Mouse (Mus musculus) neutrophil, adult 83 days (primary cell): ENCODE data around the gene Tas2r109. TPM values are rescaled to one million over a fixed set of nuclear protein-coding genes. Genes with fewer than 3 reads are reported as not detected.

ENCODE experiments used
- total RNA-seq, 2 experiments: library from RNA; stranded (reverse); gene quantifications; one replicate each; pipeline ENCODE4 v1.2.4; 2023

Tas2r109 gene
- total RNA-seq, result not detected

GRCm38 (mm10) chr6:132980865-132981264 lies at the start of gene Tas2r109:
Gene Tas2r109 (minus strand): TSS chr6:132980965.

GRCm38 (mm10) chr6:132957819-132958218 lies 22.9 kb downstream of the Tas2r109 start, which contains the start of gene Tas2r131:
Gene Tas2r131 (minus strand): TSS chr6:132957919.

GRCm38 (mm10) chr6:132950802-132951201 lies 30.0 kb downstream of the Tas2r109 start, which contains the start of gene Tas2r129:
Gene Tas2r129 (plus strand): TSS chr6:132951102.

Other genes starting within 250 kb of the Tas2r109 start
- gene Tas2r115, start 242.9 kb downstream of the Tas2r109 start, total RNA-seq, result not detected
- gene Tas2r124, start 226.2 kb downstream of the Tas2r109 start, total RNA-seq, result not detected
- not detected for gene Tas2r102, start 218.8 kb downstream of the Tas2r109 start, total RNA-seq
- gene Tas2r136, start 202.8 kb downstream of the Tas2r109 start, total RNA-seq, result not detected
- gene Tas2r117, start 178.1 kb downstream of the Tas2r109 start, total RNA-seq, result not detected
- gene Tas2r123, start 133.8 kb downstream of the Tas2r109 start, total RNA-seq, result not detected
- gene Tas2r116, start 125.5 kb downstream of the Tas2r109 start, total RNA-seq, result not detected
- gene Tas2r110, start 113.0 kb downstream of the Tas2r109 start, total RNA-seq, result not detected
- not detected for gene Tas2r113, start 88.0 kb downstream of the Tas2r109 start, total RNA-seq
- gene Tas2r125, start 71.3 kb downstream of the Tas2r109 start, total RNA-seq, result not detected
- gene Tas2r129, start 29.9 kb downstream of the Tas2r109 start, total RNA-seq, result not detected
- gene Tas2r131, start 23.0 kb downstream of the Tas2r109 start, total RNA-seq, result not detected
- gene Tas2r103, start 56.1 kb upstream of the Tas2r109 start, total RNA-seq, result not detected
- gene Tas2r140, start 74.9 kb upstream of the Tas2r109 start, total RNA-seq, result not detected
- gene Smim10l1, start 123.9 kb upstream of the Tas2r109 start, total RNA-seq, result 1 to 10 TPM; 7.3 to 8.7 TPM